Mouse (Mus musculus) spleen, adult 2 months (tissue): ENCODE measurements around the gene Galnt17.

Source experiments
- CTCF ChIP-seq: fragments of 200-500 bp; IDR thresholded peaks from 2 replicates; pipeline ENCODE4 v1.5.1; 2011; ENCODE audit warnings: mild to moderate bottlenecking, inconsistent platforms; ENCODE audit not compliant: insufficient read depth, insufficient read length, insufficient replicate concordance; ENCODE audit errors: extremely low read depth
- POLR2A ChIP-seq: fragments of 200-500 bp; IDR thresholded peaks from 2 replicates; pipeline ENCODE4 v1.6.1; 2011; ENCODE audit warnings: low read depth, low read length, inconsistent platforms

- TF ChIP-seq CTCF (no peak), POLR2A (no peak)
Measured at GRCm38 (mm10) chr5:131094138-131094537, 214.2 kb downstream of the Galnt17 start.
